Mouse (Mus musculus) forebrain, embryonic 12.5 days (tissue): ENCODE data around the gene Herpud2. TPM values are rescaled to one million over a fixed set of nuclear protein-coding genes. Genes with fewer than 3 reads are reported as not detected.

Experiments used
- ATAC-seq: fragments of 200-750 bp; cut with Nextera tagmentation; 2 replicates; pipeline ENCODE4 v1.8.0; 2017; ENCODE audit warnings: moderate TSS enrichment; ENCODE audit not compliant: low FRiP score
- H3K27ac ChIP-seq: fragments of 300-500 bp; sonication (generic); 2 replicates; pipeline ENCODE4 v1.5.1; 2016; ENCODE audit warnings: mild to moderate bottlenecking
- H3K27me3 ChIP-seq: fragments of 300-500 bp; sonication (generic); 2 replicates; pipeline ENCODE4 v1.6.1; 2016; ENCODE audit warnings: mild to moderate bottlenecking
- H3K36me3 ChIP-seq: fragments of 300-500 bp; sonication (generic); replicated peaks from 2 replicates; pipeline ENCODE4 v1.6.1; 2016; ENCODE audit warnings: mild to moderate bottlenecking
- H3K4me1 ChIP-seq: fragments of 300-500 bp; sonication (generic); 2 replicates; pipeline ENCODE4 v1.6.1; 2016
- H3K4me2 ChIP-seq: fragments of 300-500 bp; sonication (generic); 2 replicates; pipeline ENCODE4 v1.6.1; 2016; ENCODE audit warnings: mild to moderate bottlenecking, moderate library complexity
- H3K4me3 ChIP-seq: fragments of 300-500 bp; sonication (generic); replicated peaks from 2 replicates; pipeline ENCODE4 v1.5.1; 2016; ENCODE audit warnings: mild to moderate bottlenecking
- H3K9ac ChIP-seq: fragments of 300-500 bp; sonication (generic); 2 replicates; pipeline ENCODE4 v1.6.1; 2016; ENCODE audit warnings: mild to moderate bottlenecking
- H3K9me3 ChIP-seq: fragments of 300-500 bp; sonication (generic); 2 replicates; pipeline ENCODE4 v1.6.1; 2016
- WGBS: fragments of 180-500 bp; shearing (Covaris S2); methylation state at CpG from one replicate; pipeline ENCODE4 v1.1.7; 2016; 5-methylcytosine and 5-hydroxymethylcytosine counted together
- polyA plus RNA-seq: library from polyadenylated mRNA; unstranded; fragments of >200 nt; fragmentation: Nextera tagmentation; extraction: Ambion mirVana; gene quantifications from 2 replicates; pipeline ENCODE4 v1.2.1, GENCODE M21; 2016

Herpud2 gene
- polyA plus RNA-seq, 1 experiment from 2014 or later: 41.7 TPM

DNA sequence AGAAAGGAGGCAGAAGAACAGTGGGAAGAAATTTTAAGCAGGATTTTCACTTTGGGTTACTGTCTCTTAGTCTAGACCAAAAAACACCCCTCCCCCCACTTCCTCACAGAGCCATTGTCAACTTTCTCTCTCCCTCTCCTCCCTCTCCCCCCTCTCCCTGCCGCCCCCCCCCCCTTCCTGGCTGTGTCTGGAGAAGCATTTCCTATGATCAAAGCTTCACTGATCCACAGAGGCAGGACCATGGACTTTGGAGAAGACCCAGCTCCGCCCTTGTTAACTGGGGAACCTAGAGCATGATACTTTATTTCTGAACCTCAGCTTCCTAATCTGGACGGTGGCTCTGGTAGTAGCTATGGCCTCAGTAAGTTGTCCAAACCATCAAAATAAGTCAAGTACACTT lies 92.9 kb downstream of the Herpud2 start:
- no peaks in the 10 kb centered on the region for H3K36me3 ChIP-seq
- no peaks in the 10 kb centered on the region for H3K27me3 ChIP-seq
- H3K4me1 ChIP-seq: no peaks in the 10 kb centered on the region
- H3K4me2 ChIP-seq: no peak overlapping the region
- no peak overlapping the region for H3K9ac ChIP-seq
- H3K4me3 ChIP-seq: no peak overlapping the region
- WGBS: 80% methylated on average over 2 of the region's 3 CpGs
- no peak overlapping the region for H3K27ac ChIP-seq
- ATAC-seq: no peak
- no peaks in the 10 kb centered on the region for H3K9me3 ChIP-seq

Other genes starting within 250 kb of the Herpud2 start
- gene Gm10181, start 62.4 kb downstream of the Herpud2 start, polyA plus RNA-seq: not detected in 2 replicates
- gene Sept7, start 100.6 kb upstream of the Herpud2 start, polyA plus RNA-seq: 275 and 291 TPM in 2 replicates